Mouse (Mus musculus) hindbrain, embryonic 12.5 days (tissue): ENCODE measurements around the gene Hist2h2bb. TPM values are rescaled to one million over a fixed set of nuclear protein-coding genes. Genes with fewer than 3 reads are reported as not detected.
A peak's percentile ranks its signal among the peaks of the same experiment; 100 is the strongest.
"Not testable (repeated sequence)": the region's sequence is repeated elsewhere in the genome, so short reads cannot be mapped to it uniquely, and the experiment has no call there.

Experiments
- ATAC-seq: fragments of 200-750 bp; cut with Nextera tagmentation; 2 replicates; pipeline ENCODE4 v1.8.0; 2017; ENCODE audit warnings: moderate TSS enrichment; ENCODE audit not compliant: low FRiP score
- H3K27ac ChIP-seq: fragments of 300-500 bp; sonication (generic); 2 replicates; pipeline ENCODE4 v1.5.1; 2016; ENCODE audit warnings: mild to moderate bottlenecking
- H3K27me3 ChIP-seq: fragments of 300-500 bp; sonication (generic); 2 replicates; pipeline ENCODE4 v1.6.1; 2016; ENCODE audit warnings: mild to moderate bottlenecking
- H3K36me3 ChIP-seq: fragments of 300-500 bp; sonication (generic); 2 replicates; pipeline ENCODE4 v1.6.1; 2016; ENCODE audit warnings: mild to moderate bottlenecking
- H3K4me1 ChIP-seq: fragments of 300-500 bp; sonication (generic); 2 replicates; pipeline ENCODE4 v1.6.1; 2016
- H3K4me2 ChIP-seq: fragments of 300-500 bp; sonication (generic); replicated peaks from 2 replicates; pipeline ENCODE4 v1.6.1; 2016; ENCODE audit warnings: mild to moderate bottlenecking
- H3K4me3 ChIP-seq: fragments of 300-500 bp; sonication (generic); 2 replicates; pipeline ENCODE4 v1.5.1; 2016; ENCODE audit warnings: mild to moderate bottlenecking
- H3K9ac ChIP-seq: fragments of 300-500 bp; sonication (generic); 2 replicates; pipeline ENCODE4 v1.6.1; 2016; ENCODE audit warnings: mild to moderate bottlenecking, moderate library complexity
- H3K9me3 ChIP-seq: fragments of 300-500 bp; sonication (generic); replicated peaks from 2 replicates; pipeline ENCODE4 v1.6.1; 2016; ENCODE audit warnings: mild to moderate bottlenecking
- WGBS: fragments of 180-500 bp; shearing (Covaris S2); methylation state at CpG from one replicate; pipeline ENCODE4 v1.1.7; 2016; 5-methylcytosine and 5-hydroxymethylcytosine counted together
- polyA plus RNA-seq: library from polyadenylated mRNA; unstranded; fragments of >200 nt; fragmentation: Nextera tagmentation; extraction: Ambion mirVana; gene quantifications from 2 replicates; pipeline ENCODE4 v1.2.1, GENCODE M21; 2016

Gene Hist2h2bb
- polyA plus RNA-seq, 1 experiment from 2014 or later: 14.4 TPM

DNA sequence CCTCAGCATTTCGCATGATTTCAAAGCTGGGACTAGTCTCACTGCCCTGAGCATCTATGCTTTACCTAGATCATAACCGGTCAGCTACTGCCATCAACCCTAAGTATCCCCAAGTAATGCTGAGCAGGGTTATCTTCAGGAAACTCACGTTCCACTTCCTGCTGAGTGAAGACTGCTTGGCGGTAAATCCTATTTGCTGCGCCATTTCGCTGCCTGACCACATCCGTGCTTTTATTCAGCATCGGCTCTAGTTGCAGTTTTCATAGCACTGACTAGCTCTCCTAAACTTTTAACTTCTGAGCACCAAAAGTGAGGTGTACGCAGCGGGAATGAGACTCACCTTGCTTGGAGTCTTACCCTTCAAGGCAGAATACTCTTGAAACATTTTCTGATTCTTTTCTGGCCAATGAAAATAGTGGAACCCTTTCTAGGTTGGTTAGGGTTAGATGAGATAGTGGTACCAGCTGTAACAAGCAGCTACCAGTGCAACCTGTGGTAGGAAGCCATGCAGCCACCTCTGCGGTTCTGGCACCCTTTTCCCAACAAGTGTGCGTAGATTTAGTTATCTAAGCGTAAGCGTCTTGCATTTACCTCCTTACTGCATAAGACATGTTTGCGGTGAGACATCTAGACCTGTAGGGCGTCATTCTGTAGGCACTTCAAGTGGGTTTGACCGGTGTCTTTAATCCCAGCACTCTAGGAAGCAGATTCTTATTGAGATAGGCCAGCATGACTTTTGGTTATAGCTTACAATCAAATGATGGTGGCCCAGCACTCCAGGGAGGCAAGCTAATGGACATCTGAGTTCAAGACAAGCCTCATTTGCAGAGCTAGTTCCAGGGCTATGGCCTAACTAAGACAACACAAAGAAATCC, 4.3 kb downstream of the Hist2h2bb start:
- Histone ChIP-seq H3K27ac (no peak overlapping the region), H3K9me3 (no peaks in the 10 kb centered on the region), H3K4me1 (0 out of 2 replicates have a peak, but pooled peaks cover 8% of the 10 kb centered on the region), H3K9ac (no peak overlapping the region), H3K4me3 (no peak overlapping the region), H3K36me3 (no peaks in the 10 kb centered on the region), H3K27me3 (0 out of 2 replicates have a peak, but pooled peaks cover 2% of the 10 kb centered on the region), H3K4me2 (no peak overlapping the region)
- no peak for ATAC-seq
- WGBS: 91% methylated on average over 17 of the region's 17 CpGs

DNA sequence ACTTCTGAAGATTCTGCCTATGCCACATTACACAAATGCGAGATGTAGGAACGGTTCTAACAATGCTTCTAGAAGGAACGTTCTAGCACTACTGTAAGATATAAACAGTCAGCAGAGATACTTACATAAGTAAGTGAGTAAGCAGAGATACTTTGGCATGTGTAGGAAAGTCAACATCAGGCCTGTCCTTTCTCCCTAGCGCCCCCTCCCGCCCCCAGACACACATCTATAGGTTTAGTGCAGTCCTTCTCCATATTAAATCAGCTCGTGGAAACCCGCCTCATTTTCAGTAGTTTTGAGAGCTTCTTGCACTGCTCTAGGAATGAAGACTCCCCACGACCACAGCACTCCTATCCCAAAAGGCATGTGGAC, 7.9 kb downstream of the Hist2h2bb start:
- Histone ChIP-seq H3K4me2 (peak overlapping the region; percentile 84), H3K9me3 (no peaks in the 10 kb centered on the region), H3K4me3 (peak overlapping the region; percentile 43), H3K36me3 (no peaks in the 10 kb centered on the region), H3K4me1 (0 out of 2 replicates have a peak, but pooled peaks cover 8% of the 10 kb centered on the region), H3K27ac (peak overlapping the region; percentile 89; the same call in 1 of the 2 replicates), H3K27me3 (peaks cover 11% of the 10 kb centered on the region; the same call in 1 of the 2 replicates), H3K9ac (peak overlapping the region; percentile 63)
- ATAC-seq: no peak
- WGBS: 14% methylated on average over 8 of the region's 8 CpGs

DNA sequence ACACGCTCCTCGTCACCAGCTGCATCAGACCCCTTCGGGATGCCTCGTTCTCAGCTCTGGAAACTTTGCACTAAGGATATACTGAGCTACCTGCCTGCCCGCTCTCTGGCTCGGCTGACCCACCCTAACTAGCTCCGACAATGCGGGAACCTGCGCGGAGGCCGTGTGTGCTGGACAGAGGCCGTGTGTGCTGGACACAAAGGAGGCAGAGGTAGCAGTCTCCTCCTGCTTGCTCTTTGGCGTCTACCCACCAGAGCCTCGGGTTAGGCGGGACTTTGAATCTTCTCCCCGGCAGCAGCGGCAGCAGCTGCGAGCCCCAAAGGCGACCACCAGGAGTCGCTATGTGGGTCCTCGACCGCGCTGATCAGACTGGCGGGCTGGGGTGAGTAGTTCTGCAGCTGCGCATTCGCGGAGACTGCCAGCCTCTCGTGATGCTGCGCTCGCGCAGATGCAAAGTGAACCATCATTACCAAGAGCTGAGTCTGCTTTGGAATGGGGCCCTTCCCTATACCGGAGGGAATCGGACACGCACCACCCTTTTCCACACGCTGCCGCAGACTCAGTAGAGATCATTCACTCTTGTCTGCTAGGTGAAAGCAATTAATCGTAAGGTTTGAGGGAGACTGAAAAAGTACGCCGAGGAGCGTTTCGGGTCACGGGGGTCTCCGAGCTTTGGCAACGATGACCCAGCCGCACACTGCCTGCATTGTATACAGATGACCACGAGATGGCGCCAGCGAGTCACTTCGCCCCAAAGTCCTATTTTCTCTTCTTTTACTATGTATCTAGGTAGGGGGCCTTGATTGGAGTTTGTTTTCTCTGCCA, 8.5 kb downstream of the Hist2h2bb start:
- WGBS: under 1% methylated on average over 49 of the region's 49 CpGs
- Histone ChIP-seq H3K9ac (peak overlapping the region; percentile 63), H3K4me3 (peak overlapping the region; percentile 43), H3K27me3 (peaks cover 17% of the 10 kb centered on the region; the same call in 1 of the 2 replicates), H3K27ac (peak overlapping the region; percentile 89), H3K36me3 (no peaks in the 10 kb centered on the region), H3K4me2 (peak overlapping the region; percentile 84), H3K4me1 (0 out of 2 replicates have a peak, but pooled peaks cover 8% of the 10 kb centered on the region), H3K9me3 (no peaks in the 10 kb centered on the region)
- peak; percentile 97 for ATAC-seq

DNA sequence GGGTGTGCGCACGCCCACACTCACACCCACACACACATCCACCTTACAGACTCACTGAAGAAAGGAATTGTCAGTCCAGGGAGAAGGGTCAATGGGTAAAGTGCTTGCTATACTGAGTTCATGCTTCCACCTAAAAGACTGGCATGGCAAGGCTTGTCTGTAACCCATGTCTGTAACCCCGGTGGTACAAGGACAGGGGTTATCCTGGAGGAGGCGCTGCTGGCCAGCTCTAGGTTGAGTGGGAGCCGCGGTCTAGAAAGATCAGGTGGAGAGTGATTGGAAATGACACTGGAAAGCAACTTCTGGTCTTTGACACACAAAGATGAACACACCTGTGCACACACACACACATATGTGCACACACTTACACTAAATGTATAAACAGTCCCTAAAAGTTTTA, 11.1 kb downstream of the Hist2h2bb start:
- Histone ChIP-seq H3K27me3 (peaks cover 39% of the 10 kb centered on the region), H3K9me3 (no peaks in the 10 kb centered on the region), H3K4me1 (0 out of 2 replicates have a peak, but pooled peaks cover 8% of the 10 kb centered on the region), H3K4me3 (no peak overlapping the region), H3K9ac (no peak overlapping the region), H3K27ac (no peak overlapping the region), H3K36me3 (no peaks in the 10 kb centered on the region), H3K4me2 (no peak overlapping the region)
- no peak for ATAC-seq
- 51% methylated on average over 6 of the region's 6 CpGs for WGBS

DNA sequence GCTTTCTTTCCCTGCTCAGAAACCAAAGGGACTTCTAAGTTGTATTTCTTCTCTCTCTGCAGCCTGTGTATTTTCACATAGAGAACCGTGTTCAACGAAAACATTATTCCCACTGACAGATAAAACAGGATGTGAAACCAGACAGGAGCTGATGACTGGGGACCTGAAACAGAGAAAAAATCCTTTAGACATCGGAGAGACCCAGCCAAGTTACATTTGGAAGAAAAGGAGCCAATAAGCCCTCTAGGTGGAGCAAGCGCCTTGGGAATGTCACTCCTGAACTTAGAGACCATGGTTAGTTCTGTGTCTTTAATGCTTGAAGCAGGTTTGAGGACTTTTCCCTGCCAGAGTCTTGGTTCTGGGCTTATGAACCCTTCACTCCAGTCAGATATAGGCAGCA, 14.9 kb downstream of the Hist2h2bb start:
- Histone ChIP-seq H3K36me3 (no peaks in the 10 kb centered on the region), H3K9me3 (no peaks in the 10 kb centered on the region), H3K4me3 (no peak overlapping the region), H3K9ac (0 out of 2 replicates have a peak overlapping the region, but pooled peaks have one; percentile 8), H3K4me2 (peak overlapping the region; percentile 15; the same call in 1 of the 2 replicates), H3K27ac (no peak overlapping the region), H3K4me1 (peaks cover 3% of the 10 kb centered on the region; the same call in 1 of the 2 replicates), H3K27me3 (peaks cover 39% of the 10 kb centered on the region)
- no peak for ATAC-seq
- 25% methylated on average over 4 of the region's 4 CpGs for WGBS

DNA sequence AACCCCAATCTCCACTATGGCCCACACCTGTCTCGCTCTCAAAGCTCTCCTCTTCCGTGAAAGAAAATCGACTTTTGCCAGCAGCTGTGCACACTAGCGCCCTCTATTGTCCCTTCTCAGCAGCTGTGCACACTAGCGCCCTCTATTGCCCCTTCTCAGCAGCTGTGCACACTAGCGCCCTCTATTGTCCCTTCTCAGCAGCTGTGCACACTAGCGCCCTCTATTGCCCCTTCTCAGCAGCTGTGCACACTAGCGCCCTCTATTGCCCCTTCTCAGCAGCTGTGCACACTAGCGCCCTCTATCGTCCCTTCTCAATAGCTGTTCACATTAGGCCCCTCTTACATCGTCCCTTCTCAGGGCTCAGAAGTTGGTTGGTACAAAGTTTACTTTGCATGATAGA, 17.8 kb downstream of the Hist2h2bb start:
- not testable (repeated sequence) for H3K36me3 ChIP-seq, ATAC-seq, H3K4me2 ChIP-seq, H3K4me3 ChIP-seq, H3K9ac ChIP-seq, H3K27ac ChIP-seq, H3K4me1 ChIP-seq, H3K9me3 ChIP-seq
- 86% methylated on average over 11 of the region's 11 CpGs for WGBS
- H3K27me3 ChIP-seq: peaks cover 34% of the 10 kb centered on the region

DNA sequence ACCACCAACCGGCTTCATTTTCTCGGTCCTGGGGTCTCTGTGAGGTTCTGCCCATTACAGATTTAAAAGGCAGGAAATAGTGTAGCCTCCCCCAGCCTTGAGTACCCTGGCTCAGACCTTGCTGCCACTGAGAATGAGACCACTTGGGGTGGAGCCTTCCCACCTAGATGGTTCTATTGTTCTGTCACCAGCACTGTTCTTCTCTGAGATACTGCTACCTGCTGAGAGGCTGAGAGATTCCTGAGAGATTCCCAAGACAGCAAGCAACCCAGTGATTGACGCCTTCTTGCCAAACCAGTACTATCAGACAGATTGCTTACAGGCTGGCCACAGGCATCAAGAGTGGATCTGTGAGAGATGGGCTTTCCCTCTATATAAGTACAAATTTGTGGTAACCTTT, 19.6 kb downstream of the Hist2h2bb start:
- H3K4me2 ChIP-seq: no peak overlapping the region
- no peaks in the 10 kb centered on the region for H3K9me3 ChIP-seq
- 75% methylated on average over 3 of the region's 3 CpGs for WGBS
- no peak overlapping the region for H3K9ac ChIP-seq
- H3K4me1 ChIP-seq: peaks cover 3% of the 10 kb centered on the region; the same call in 1 of the 2 replicates
- ATAC-seq: no peak
- H3K27ac ChIP-seq: no peak overlapping the region
- no peak overlapping the region for H3K4me3 ChIP-seq
- H3K27me3 ChIP-seq: peaks cover 15% of the 10 kb centered on the region
- H3K36me3 ChIP-seq: no peaks in the 10 kb centered on the region

DNA sequence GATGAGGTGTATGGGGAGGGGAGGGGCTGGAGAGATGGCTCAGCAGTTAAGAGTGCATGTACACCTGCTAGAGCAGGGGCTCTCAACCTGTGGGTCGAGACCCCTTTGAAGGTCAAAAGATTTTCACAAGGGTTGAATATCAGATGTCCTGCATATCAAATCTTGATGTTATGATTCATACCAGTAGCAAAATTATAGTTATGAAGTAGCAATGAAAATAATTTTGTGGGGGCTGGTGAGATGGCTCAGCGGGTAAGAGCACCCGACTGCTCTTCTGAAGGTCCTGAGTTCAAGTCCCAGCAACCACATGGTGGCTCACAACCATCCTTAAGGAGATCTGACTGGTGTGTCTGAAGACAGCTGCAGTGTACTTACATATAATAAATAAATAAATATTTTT, 21.2 kb downstream of the Hist2h2bb start:
- H3K4me2 ChIP-seq, ATAC-seq, H3K4me3 ChIP-seq, H3K36me3 ChIP-seq, H3K9me3 ChIP-seq, H3K27ac ChIP-seq, H3K9ac ChIP-seq, H3K27me3 ChIP-seq, H3K4me1 ChIP-seq: not testable (repeated sequence)
- 96% methylated on average over 3 of the region's 3 CpGs for WGBS

DNA sequence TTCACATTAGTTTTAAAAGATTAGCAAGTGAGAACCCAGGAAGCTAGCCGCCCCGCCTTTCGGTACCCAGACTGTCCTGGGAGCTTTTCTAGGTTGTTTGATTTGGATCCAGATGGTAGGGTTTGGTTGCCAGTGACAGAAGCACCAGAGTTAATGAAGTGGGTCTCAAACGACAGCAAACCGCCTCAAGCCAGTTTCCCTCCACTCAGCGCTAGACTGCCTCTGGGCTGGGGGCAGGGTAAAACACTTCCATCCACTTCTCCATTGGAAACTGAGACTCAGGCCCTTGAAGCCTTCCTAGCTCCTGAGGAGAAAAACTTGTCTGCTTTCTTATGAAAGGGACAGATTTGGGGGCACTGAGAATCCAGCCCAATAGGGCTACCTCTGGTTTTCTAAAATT, 23.1 kb downstream of the Hist2h2bb start:
- Histone ChIP-seq H3K9me3 (no peaks in the 10 kb centered on the region), H3K27me3 (peaks cover 3% of the 10 kb centered on the region; the same call in 1 of the 2 replicates), H3K4me2 (no peak overlapping the region), H3K9ac (no peak overlapping the region), H3K36me3 (no peaks in the 10 kb centered on the region), H3K27ac (no peak overlapping the region), H3K4me1 (no peaks in the 10 kb centered on the region), H3K4me3 (no peak overlapping the region)
- 63% methylated on average over 6 of the region's 6 CpGs for WGBS
- ATAC-seq: no peak

DNA sequence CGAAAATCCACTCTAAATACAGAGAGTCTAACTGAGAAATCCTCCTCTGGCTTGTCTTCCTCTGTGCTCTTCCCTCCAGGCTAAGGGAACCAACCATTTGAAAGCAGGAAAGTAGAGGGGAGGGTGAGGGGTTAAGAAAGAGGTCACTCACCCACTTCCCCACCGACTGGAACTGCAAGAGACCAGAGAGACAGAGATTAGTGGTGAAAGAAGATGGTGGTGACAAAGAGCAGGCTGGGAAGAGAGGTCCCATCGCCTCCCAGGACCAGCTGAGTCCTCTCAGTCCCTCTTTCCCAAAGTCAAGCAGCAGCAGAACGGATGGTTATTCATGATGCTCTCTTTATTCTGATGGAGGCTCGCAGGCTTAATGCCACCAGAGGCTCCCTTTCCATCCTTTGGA, 23.8 kb downstream of the Hist2h2bb start:
- ATAC-seq: no peak
- 52% methylated on average over 5 of the region's 5 CpGs for WGBS
- Histone ChIP-seq H3K4me3 (no peak overlapping the region), H3K9ac (no peak overlapping the region), H3K9me3 (no peaks in the 10 kb centered on the region), H3K4me2 (no peak overlapping the region), H3K4me1 (no peaks in the 10 kb centered on the region), H3K27me3 (peaks cover 3% of the 10 kb centered on the region; the same call in 1 of the 2 replicates), H3K36me3 (no peaks in the 10 kb centered on the region), H3K27ac (no peak overlapping the region)

DNA sequence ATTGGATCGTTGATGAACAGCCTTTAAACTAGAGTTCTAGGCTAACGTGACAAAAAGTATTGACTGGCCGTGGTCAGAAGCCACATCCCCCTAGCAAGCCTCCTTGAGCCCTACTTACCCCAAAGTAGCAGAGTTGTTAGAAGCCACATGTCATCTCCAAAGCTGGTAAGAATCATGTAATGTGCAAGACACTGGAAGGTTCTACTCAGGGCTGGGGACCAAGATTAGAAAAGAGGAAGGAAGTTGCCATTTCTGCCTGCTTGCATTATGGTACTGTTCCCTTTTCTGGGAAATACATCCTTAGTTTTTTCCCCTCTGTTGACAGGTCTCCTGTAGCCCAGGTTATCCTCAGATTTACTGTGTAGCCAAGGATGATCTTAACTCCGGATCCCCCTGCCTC, 24.2 kb downstream of the Hist2h2bb start, which contains the start of gene Fcgr1:
Fcgr1 (minus strand) TSS at position 183 of the 400 bp plus-strand sequence.
- Histone ChIP-seq H3K27ac (no peak within 1 kb of the TSS), H3K4me2 (no peak within 1 kb of the TSS), H3K4me3 (no peak within 1 kb of the TSS), H3K9ac (no peak within 1 kb of the TSS), H3K9me3 (no peaks in the 10 kb centered on the region), H3K36me3 (no peaks in the 10 kb centered on the region), H3K4me1 (no peaks in the 10 kb centered on the region), H3K27me3 (peaks cover 3% of the 10 kb centered on the region; the same call in 1 of the 2 replicates)
- WGBS: 85% methylated on average over 4 of the region's 4 CpGs
- no peak for ATAC-seq

DNA sequence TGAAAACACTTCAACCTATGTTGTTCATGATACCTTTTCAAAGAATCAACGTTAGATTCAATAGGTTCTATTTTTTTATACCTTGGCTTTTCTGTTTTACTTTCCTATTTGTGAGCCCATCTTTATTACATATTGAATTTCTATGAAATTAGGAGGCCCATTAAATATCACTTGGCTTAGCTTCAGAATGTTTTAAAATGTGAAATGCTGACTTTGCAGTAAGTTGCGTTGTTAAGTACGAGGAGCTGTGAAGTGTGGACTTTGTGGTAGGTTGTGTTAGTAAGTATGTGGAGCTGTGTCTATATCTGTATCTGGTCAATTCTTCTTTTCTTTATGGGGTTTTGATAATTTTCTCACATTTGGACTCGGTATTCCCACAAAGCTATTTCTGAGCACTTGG, 28.8 kb downstream of the Hist2h2bb start:
- Histone ChIP-seq H3K36me3 (no peaks in the 10 kb centered on the region), H3K9me3 (no peaks in the 10 kb centered on the region), H3K27me3 (no peaks in the 10 kb centered on the region), H3K27ac (no peak overlapping the region), H3K9ac (no peak overlapping the region), H3K4me3 (no peak overlapping the region), H3K4me2 (no peak overlapping the region), H3K4me1 (no peaks in the 10 kb centered on the region)
- ATAC-seq: no peak
- 86% methylated on average over 4 of the region's 4 CpGs for WGBS
